ENCODE assay signal across 10 mouse cellular contexts in the genomic region with DNA sequence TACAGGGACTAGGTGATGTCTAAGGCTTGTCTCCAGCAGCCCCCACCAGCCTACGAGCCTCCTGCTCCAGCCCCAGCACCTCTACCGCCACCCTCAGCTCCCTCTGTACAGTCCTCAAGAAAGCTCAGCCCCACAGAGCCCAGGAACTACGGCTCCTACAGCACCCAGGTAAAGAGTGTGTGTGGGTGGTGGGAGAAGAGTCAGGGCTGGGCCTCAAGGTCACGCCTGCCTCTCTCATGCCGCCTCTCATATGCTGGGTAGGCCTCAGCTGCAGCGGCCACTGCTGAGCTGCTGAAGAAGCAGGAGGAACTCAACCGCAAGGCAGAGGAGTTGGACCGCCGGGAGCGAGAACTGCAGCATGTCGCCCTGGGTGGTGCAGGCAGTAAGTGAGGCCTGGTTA. TPM values are rescaled to one million over a fixed set of nuclear protein-coding genes. Genes with fewer than 3 reads are reported as not detected.
DNase-seq lines count a peak whose midpoint lies in the region; ATAC-seq lines count a peak whose summit lies in the region.
"Had no signal": no experiment of that assay in that cellular context is flagged by ENCODE, and none has a peak within 500 bp of the region (broad histone marks: within the 10 kb centered on the region; RNA-seq: fewer than 3 reads in every experiment).

No protein-coding gene starts in this region.

- H3K9ac ChIP-seq in forebrain, embryonic 13.5 days, result no peak overlapping the region
- H3K9ac ChIP-seq in forebrain, embryonic 11.5 days (ENCODE audit: low read length), result no peak overlapping the region
- peak overlapping the region; percentile 84; the same call in 1 of the 2 replicates for H3K9ac ChIP-seq in lung, embryonic 16.5 days (ENCODE audit: low read length)
- 0 out of 2 replicates have a peak overlapping the region, but pooled peaks have one; percentile 28 for H3K9ac ChIP-seq in hindbrain, embryonic 12.5 days
- no peak overlapping the region for H3K9ac ChIP-seq in liver, embryonic 15.5 days

- no peaks in the 10 kb centered on the region for H3K27me3 ChIP-seq in forebrain, embryonic 13.5 days
- H3K27me3 ChIP-seq in forebrain, embryonic 11.5 days (ENCODE audit: control insufficient read depth, insufficient read depth, low read length), result no peaks in the 10 kb centered on the region
- H3K27me3 ChIP-seq in lung, embryonic 16.5 days (ENCODE audit: control insufficient read depth, insufficient read depth, low read depth, low read length), result no peaks in the 10 kb centered on the region
- H3K27me3 ChIP-seq in hindbrain, embryonic 12.5 days, result no peaks in the 10 kb centered on the region
- H3K27me3 ChIP-seq in liver, embryonic 15.5 days, result no peaks in the 10 kb centered on the region

- H3K4me3 ChIP-seq in forebrain, embryonic 13.5 days, result 0 out of 2 replicates have a peak overlapping the region, but pooled peaks have one; percentile 71
- H3K4me3 ChIP-seq in forebrain, embryonic 11.5 days (ENCODE audit: low read depth, low read length), result no peak overlapping the region
- H3K4me3 ChIP-seq in lung, embryonic 16.5 days (ENCODE audit: low read length), result no peak overlapping the region
- H3K4me3 ChIP-seq in hindbrain, embryonic 12.5 days, result 0 out of 2 replicates have a peak overlapping the region, but pooled peaks have one; percentile 67
- no peak overlapping the region for H3K4me3 ChIP-seq in liver, embryonic 15.5 days (replicated peaks)

- no peak overlapping the region for H3K27ac ChIP-seq in forebrain, embryonic 13.5 days
- no peak overlapping the region for H3K27ac ChIP-seq in forebrain, embryonic 11.5 days (ENCODE audit: low read depth, low read length)
- H3K27ac ChIP-seq in lung, embryonic 16.5 days (ENCODE audit: low read length), result no peak overlapping the region
- no peak overlapping the region for H3K27ac ChIP-seq in hindbrain, embryonic 12.5 days
- H3K27ac ChIP-seq in liver, embryonic 15.5 days (replicated peaks), result no peak overlapping the region

- H3K36me3 ChIP-seq in forebrain, embryonic 13.5 days (ENCODE audit: poor library complexity, severe bottlenecking), result peaks cover 65% of the 10 kb centered on the region
- peaks cover 22% of the 10 kb centered on the region for H3K36me3 ChIP-seq in forebrain, embryonic 11.5 days (ENCODE audit: control insufficient read depth, insufficient read depth, low read length)
- H3K36me3 ChIP-seq in lung, embryonic 16.5 days (ENCODE audit: control insufficient read depth, insufficient read depth, low read length), result peaks cover 41% of the 10 kb centered on the region
- H3K36me3 ChIP-seq in hindbrain, embryonic 12.5 days, result peaks cover 64% of the 10 kb centered on the region
- peaks cover 69% of the 10 kb centered on the region for H3K36me3 ChIP-seq in liver, embryonic 15.5 days (replicated peaks)

- H3K4me1 ChIP-seq in forebrain, embryonic 13.5 days, result peaks cover 30% of the 10 kb centered on the region
- peaks cover 12% of the 10 kb centered on the region for H3K4me1 ChIP-seq in forebrain, embryonic 11.5 days (replicated peaks; ENCODE audit: control insufficient read depth, insufficient read depth, low read length)
- peaks cover 13% of the 10 kb centered on the region for H3K4me1 ChIP-seq in lung, embryonic 16.5 days (replicated peaks; ENCODE audit: control insufficient read depth, insufficient read depth, low read length)
- H3K4me1 ChIP-seq in hindbrain, embryonic 12.5 days, result peaks cover 22% of the 10 kb centered on the region
- H3K4me1 ChIP-seq in liver, embryonic 15.5 days (replicated peaks), result peaks cover 56% of the 10 kb centered on the region

- no peak for DNase-seq in forebrain, embryonic 11.5 days (ENCODE audit: low spot score)
- DNase-seq in lung, postnatal 10 days, result no peak
- DNase-seq in natural killer cell, adult 2 months (ENCODE audit: low spot score in 2 of 2), result no peak
- DNase-seq: cerebellum, adult 11 months; thymus, adult 2 months had no signal

- peak overlapping the region; percentile 97; the same call in 1 of the 2 replicates for H3K4me2 ChIP-seq in forebrain, embryonic 13.5 days
- H3K4me2 ChIP-seq in forebrain, embryonic 11.5 days (ENCODE audit: low read depth, low read length, severe bottlenecking), result no peak overlapping the region
- H3K4me2 ChIP-seq in lung, embryonic 16.5 days (ENCODE audit: low read depth, low read length), result no peak overlapping the region
- peak overlapping the region; percentile 82; the same call in 1 of the 2 replicates for H3K4me2 ChIP-seq in hindbrain, embryonic 12.5 days (replicated peaks)
- peak overlapping the region; percentile 92 for H3K4me2 ChIP-seq in liver, embryonic 15.5 days

- no peak for ATAC-seq in forebrain, embryonic 13.5 days
- no peak for ATAC-seq in forebrain, embryonic 11.5 days (replicated peaks; ENCODE audit: low FRiP score)
- ATAC-seq in lung, embryonic 16.5 days (ENCODE audit: low read depth), result no peak
- no peak for ATAC-seq in hindbrain, embryonic 12.5 days (ENCODE audit: low FRiP score)
- no peak for ATAC-seq in liver, embryonic 15.5 days (ENCODE audit: insufficient read depth)
- ATAC-seq in monocyte, adult 5-6 weeks (replicated peaks; ENCODE audit: insufficient number of reproducible peaks, low FRiP score, low TSS enrichment, poor library complexity, severe bottlenecking), result no peak

- H3K9me3 ChIP-seq in forebrain, embryonic 13.5 days (replicated peaks), result no peaks in the 10 kb centered on the region
- H3K9me3 ChIP-seq in forebrain, embryonic 11.5 days (ENCODE audit: control insufficient read depth, low read length), result no peaks in the 10 kb centered on the region
- H3K9me3 ChIP-seq in lung, embryonic 16.5 days (ENCODE audit: control insufficient read depth, low read length), result no peaks in the 10 kb centered on the region
- H3K9me3 ChIP-seq in hindbrain, embryonic 12.5 days (replicated peaks), result no peaks in the 10 kb centered on the region
- no peaks in the 10 kb centered on the region for H3K9me3 ChIP-seq in liver, embryonic 15.5 days (replicated peaks)

- WGBS in forebrain, embryonic 13.5 days, result 95% methylated on average over 11 of the region's 11 CpGs
- WGBS in forebrain, embryonic 11.5 days, result 89% methylated on average over 11 of the region's 11 CpGs
- 86% methylated on average over 11 of the region's 11 CpGs for WGBS in lung, embryonic 16.5 days
- WGBS in hindbrain, embryonic 12.5 days, result 93% methylated on average over 11 of the region's 11 CpGs
- 77% methylated on average over 11 of the region's 11 CpGs for WGBS in liver, embryonic 15.5 days (ENCODE audit: insufficient replicate concordance)

RNA-seq across cellular contexts. Expression of gene Scamp3, which starts 1.8 kb away (rescaled TPM):
- polyA plus RNA-seq in forebrain, embryonic 13.5 days (2015; fragmentation: Nextera tagmentation; extraction: Ambion mirVana), result 102 and 109 TPM in 2 replicates
- 92.5 and 107 TPM in 2 replicates for polyA plus RNA-seq in forebrain, embryonic 11.5 days (2014; fragmentation: Nextera tagmentation; extraction: Ambion mirVana)
- polyA plus RNA-seq in lung, embryonic 16.5 days (2015; fragmentation: Nextera tagmentation; extraction: Ambion mirVana), result 109 and 115 TPM in 2 replicates
- 105 and 107 TPM in 2 replicates for polyA plus RNA-seq in hindbrain, embryonic 12.5 days (2016; fragmentation: Nextera tagmentation; extraction: Ambion mirVana)
- 53.0 and 53.7 TPM in 2 replicates for polyA plus RNA-seq in liver, embryonic 15.5 days (2015; fragmentation: Nextera tagmentation; extraction: Ambion mirVana)
- total RNA-seq in monocyte, adult 5-6 weeks (2017), result 23.2 to 55.0 TPM (median 23.6 TPM) in 3 replicates

RNA-seq across cellular contexts. Expression of gene Fam189b, which starts 3.9 kb away (rescaled TPM):
- polyA plus RNA-seq in forebrain, embryonic 13.5 days (2015; fragmentation: Nextera tagmentation; extraction: Ambion mirVana), result 15.1 and 23.0 TPM in 2 replicates
- polyA plus RNA-seq in forebrain, embryonic 11.5 days (2014; fragmentation: Nextera tagmentation; extraction: Ambion mirVana), result 26.3 and 27.8 TPM in 2 replicates
- 19.4 and 22.2 TPM in 2 replicates for polyA plus RNA-seq in lung, embryonic 16.5 days (2015; fragmentation: Nextera tagmentation; extraction: Ambion mirVana)
- polyA plus RNA-seq in hindbrain, embryonic 12.5 days (2016; fragmentation: Nextera tagmentation; extraction: Ambion mirVana), result 33.4 and 34.2 TPM in 2 replicates
- polyA plus RNA-seq in liver, embryonic 15.5 days (2015; fragmentation: Nextera tagmentation; extraction: Ambion mirVana), result 2.4 and 2.9 TPM in 2 replicates
- total RNA-seq in monocyte, adult 5-6 weeks (2017), result 4.9 to 45.4 TPM (median 15.8 TPM) in 3 replicates

RNA-seq across cellular contexts. Expression of gene Clk2, which starts 14.5 kb away (rescaled TPM):
- 25.0 and 26.2 TPM in 2 replicates for polyA plus RNA-seq in forebrain, embryonic 13.5 days (2015; fragmentation: Nextera tagmentation; extraction: Ambion mirVana)
- 34.7 and 40.8 TPM in 2 replicates for polyA plus RNA-seq in forebrain, embryonic 11.5 days (2014; fragmentation: Nextera tagmentation; extraction: Ambion mirVana)
- polyA plus RNA-seq in lung, embryonic 16.5 days (2015; fragmentation: Nextera tagmentation; extraction: Ambion mirVana), result 22.7 and 25.1 TPM in 2 replicates
- polyA plus RNA-seq in hindbrain, embryonic 12.5 days (2016; fragmentation: Nextera tagmentation; extraction: Ambion mirVana), result 38.8 and 44.4 TPM in 2 replicates
- 8.5 and 10.1 TPM in 2 replicates for polyA plus RNA-seq in liver, embryonic 15.5 days (2015; fragmentation: Nextera tagmentation; extraction: Ambion mirVana)
- 81.2 to 140 TPM (median 118 TPM) in 3 replicates for total RNA-seq in monocyte, adult 5-6 weeks (2017)

RNA-seq across cellular contexts. Expression of gene Hcn3, which starts 19.1 kb away (rescaled TPM):
- polyA plus RNA-seq in forebrain, embryonic 13.5 days (2015; fragmentation: Nextera tagmentation; extraction: Ambion mirVana), result 19.0 and 19.6 TPM in 2 replicates
- polyA plus RNA-seq in forebrain, embryonic 11.5 days (2014; fragmentation: Nextera tagmentation; extraction: Ambion mirVana), result 6.3 and 6.7 TPM in 2 replicates
- polyA plus RNA-seq in lung, embryonic 16.5 days (2015; fragmentation: Nextera tagmentation; extraction: Ambion mirVana), result 1.1 and 1.6 TPM in 2 replicates
- 20.7 and 22.3 TPM in 2 replicates for polyA plus RNA-seq in hindbrain, embryonic 12.5 days (2016; fragmentation: Nextera tagmentation; extraction: Ambion mirVana)
- 0.43 and 0.45 TPM in 2 replicates for polyA plus RNA-seq in liver, embryonic 15.5 days (2015; fragmentation: Nextera tagmentation; extraction: Ambion mirVana)
- total RNA-seq in monocyte, adult 5-6 weeks (2017), result not detected in 3 replicates

RNA-seq across cellular contexts. Expression of gene Gba, which starts 23.7 kb away (rescaled TPM):
- 34.6 and 36.3 TPM in 2 replicates for polyA plus RNA-seq in forebrain, embryonic 13.5 days (2015; fragmentation: Nextera tagmentation; extraction: Ambion mirVana)
- polyA plus RNA-seq in forebrain, embryonic 11.5 days (2014; fragmentation: Nextera tagmentation; extraction: Ambion mirVana), result 32.4 and 37.7 TPM in 2 replicates
- 46.4 and 47.1 TPM in 2 replicates for polyA plus RNA-seq in lung, embryonic 16.5 days (2015; fragmentation: Nextera tagmentation; extraction: Ambion mirVana)
- polyA plus RNA-seq in hindbrain, embryonic 12.5 days (2016; fragmentation: Nextera tagmentation; extraction: Ambion mirVana), result 50.3 and 51.3 TPM in 2 replicates
- polyA plus RNA-seq in liver, embryonic 15.5 days (2015; fragmentation: Nextera tagmentation; extraction: Ambion mirVana), result 26.1 and 26.2 TPM in 2 replicates
- total RNA-seq in monocyte, adult 5-6 weeks (2017), result 71.9 to 84.9 TPM (median 81.9 TPM) in 3 replicates

Comparison
In these comparisons a context has a peak if more than half of its experiments do, and no peak if none do; other contexts are left out.
1. H3K4me2 ChIP-seq: peak in forebrain, embryonic 13.5 days (single experiment), hindbrain, embryonic 12.5 days (single experiment) and liver, embryonic 15.5 days (single experiment); none in forebrain, embryonic 11.5 days (single experiment) and lung, embryonic 16.5 days (single experiment).
2. H3K4me3 ChIP-seq: peak in forebrain, embryonic 13.5 days (single experiment) and hindbrain, embryonic 12.5 days (single experiment); none in forebrain, embryonic 11.5 days (single experiment), lung, embryonic 16.5 days (single experiment) and liver, embryonic 15.5 days (single experiment).
3. H3K9ac ChIP-seq: peak in lung, embryonic 16.5 days (single experiment) and hindbrain, embryonic 12.5 days (single experiment); none in forebrain, embryonic 13.5 days (single experiment), forebrain, embryonic 11.5 days (single experiment) and liver, embryonic 15.5 days (single experiment).